Mouse (Mus musculus): ENCODE results near the gene Bst2. TPM values are rescaled to one million over a fixed set of nuclear protein-coding genes. Genes with fewer than 3 reads are reported as not detected.
"Not testable (repeated sequence)": the region's sequence is repeated elsewhere in the genome, so short reads cannot be mapped to it uniquely, and the experiment has no call there.

Bst2 gene
- polyA plus RNA-seq, 1 experiment from 2014 or later = 27.0 TPM

DNA sequence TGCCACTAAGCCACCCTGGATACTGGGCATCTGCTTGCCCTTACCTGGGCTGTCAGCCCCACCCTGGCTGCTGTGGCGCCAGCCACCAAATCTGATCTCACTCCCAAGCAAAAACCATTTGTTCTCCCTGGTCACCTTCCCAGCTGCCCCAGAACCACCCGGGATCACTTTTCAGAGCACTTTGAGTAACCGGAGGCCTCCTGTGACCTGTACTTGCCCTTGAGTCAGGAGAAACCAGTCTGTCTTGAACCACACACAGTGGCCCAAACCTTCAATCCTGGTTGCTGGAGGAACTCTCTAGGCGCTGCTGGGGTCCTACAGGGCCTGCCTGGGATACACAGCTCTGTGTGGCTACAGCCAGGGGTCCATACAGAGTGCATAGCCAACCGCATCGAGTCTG is 15.5 kb upstream of the Bst2 start:
- no peak for ATAC-seq (ENCODE audit: low read depth)
- Histone ChIP-seq H3K9me3 (replicated peaks; ENCODE audit: control insufficient read depth, low read length) (no peaks in the 10 kb centered on the region), H3K9ac (ENCODE audit: low read depth, low read length) (no peak overlapping the region), H3K4me3 (ENCODE audit: low read depth, low read length) (no peak overlapping the region), H3K36me3 (ENCODE audit: control insufficient read depth, insufficient read depth) (no peaks in the 10 kb centered on the region), H3K27ac (ENCODE audit: low read length) (no peak overlapping the region), H3K27me3 (ENCODE audit: control insufficient read depth, insufficient read depth, low read depth, low read length) (peaks cover 6% of the 10 kb centered on the region), H3K4me1 (ENCODE audit: control insufficient read depth, low read depth, low read length) (peaks cover 4% of the 10 kb centered on the region; the same call in 1 of the 2 replicates), H3K4me2 (ENCODE audit: low read depth, low read length) (no peak overlapping the region)
- 63% methylated on average over 6 of the region's 6 CpGs for WGBS (ENCODE audit: insufficient replicate concordance)

GRCm38 (mm10) chr8:71550754-71551153 is 13.5 kb upstream of the Bst2 start:
- no peak for ATAC-seq (ENCODE audit: low read depth)
- 69% methylated on average over 7 of the region's 7 CpGs for WGBS (ENCODE audit: insufficient replicate concordance)

DNA sequence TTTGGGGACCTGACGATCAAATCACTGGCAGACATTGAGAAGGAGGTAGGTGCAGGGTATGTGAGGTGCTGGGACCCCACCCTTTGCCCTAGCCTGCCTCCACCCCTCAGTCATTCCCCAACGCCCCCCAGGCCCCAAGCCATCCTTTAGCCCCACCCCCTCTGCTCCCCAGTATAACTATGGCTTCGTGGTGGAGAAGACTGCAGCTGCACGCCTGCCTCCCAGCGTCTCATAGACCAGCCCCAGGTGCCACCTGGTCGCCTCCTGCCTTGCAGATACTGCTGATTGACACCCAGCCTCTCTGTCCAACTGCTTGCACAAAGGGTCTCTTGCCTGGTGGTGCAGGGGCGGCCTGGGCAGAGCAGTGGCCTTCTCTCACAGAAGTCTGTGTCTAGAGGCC is 10.3 kb upstream of the Bst2 start:
- Histone ChIP-seq H3K27ac (ENCODE audit: low read length) (no peak overlapping the region), H3K4me1 (ENCODE audit: control insufficient read depth, low read depth, low read length) (peaks cover 8% of the 10 kb centered on the region), H3K36me3 (ENCODE audit: control insufficient read depth, insufficient read depth) (no peaks in the 10 kb centered on the region), H3K4me2 (ENCODE audit: low read depth, low read length) (no peak overlapping the region), H3K9ac (ENCODE audit: low read depth, low read length) (no peak overlapping the region), H3K9me3 (replicated peaks; ENCODE audit: control insufficient read depth, low read length) (no peaks in the 10 kb centered on the region), H3K4me3 (ENCODE audit: low read depth, low read length) (no peak overlapping the region), H3K27me3 (ENCODE audit: control insufficient read depth, insufficient read depth, low read depth, low read length) (no peaks in the 10 kb centered on the region)
- no peak for ATAC-seq (ENCODE audit: low read depth)
- WGBS (ENCODE audit: insufficient replicate concordance) = 71% methylated on average over 7 of the region's 7 CpGs

More at GRCm38 (mm10) chr8:71550754-71551153, 13.5 kb upstream of the Bst2 start:
- Histone ChIP-seq H3K36me3 (ENCODE audit: control insufficient read depth, insufficient read depth) (no peaks in the 10 kb centered on the region), H3K4me3 (ENCODE audit: low read depth, low read length) (no peak overlapping the region), H3K27ac (ENCODE audit: low read length) (no peak overlapping the region), H3K27me3 (ENCODE audit: control insufficient read depth, insufficient read depth, low read depth, low read length) (no peaks in the 10 kb centered on the region), H3K9me3 (replicated peaks; ENCODE audit: control insufficient read depth, low read length) (no peaks in the 10 kb centered on the region), H3K9ac (ENCODE audit: low read depth, low read length) (no peak overlapping the region), H3K4me2 (ENCODE audit: low read depth, low read length) (no peak overlapping the region), H3K4me1 (ENCODE audit: control insufficient read depth, low read depth, low read length) (peaks cover 4% of the 10 kb centered on the region; the same call in 1 of the 2 replicates)

DNA sequence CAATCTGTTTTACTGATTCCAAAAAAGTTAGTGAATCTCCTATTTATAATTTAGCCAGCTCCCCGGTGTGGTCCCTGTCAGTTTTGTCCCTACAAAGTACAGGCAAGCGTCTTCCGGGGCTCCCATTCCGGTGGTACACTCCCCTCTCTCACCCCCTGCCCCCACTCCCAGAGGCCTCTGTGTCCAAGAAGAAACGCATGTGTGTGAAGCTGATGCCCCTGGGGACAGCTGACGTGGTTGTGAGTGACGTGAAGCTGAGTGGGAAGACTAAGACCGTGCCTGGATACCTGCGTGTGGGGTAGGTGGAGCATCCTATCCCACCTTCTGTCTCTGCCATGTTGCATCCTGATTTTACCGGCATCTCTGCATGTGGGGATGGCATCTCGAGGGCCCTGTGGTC is 7.8 kb upstream of the Bst2 start:
- no peak overlapping the region for H3K4me3 ChIP-seq (ENCODE audit: low read depth, low read length)
- 80% methylated on average over 11 of the region's 11 CpGs for WGBS (ENCODE audit: insufficient replicate concordance)
- no peak overlapping the region for H3K27ac ChIP-seq (ENCODE audit: low read length)
- H3K9ac ChIP-seq (ENCODE audit: low read depth, low read length) = no peak overlapping the region
- no peaks in the 10 kb centered on the region for H3K27me3 ChIP-seq (ENCODE audit: control insufficient read depth, insufficient read depth, low read depth, low read length)
- no peaks in the 10 kb centered on the region for H3K9me3 ChIP-seq (replicated peaks; ENCODE audit: control insufficient read depth, low read length)
- no peak for ATAC-seq (ENCODE audit: low read depth)
- H3K4me2 ChIP-seq (ENCODE audit: low read depth, low read length) = no peak overlapping the region
- H3K36me3 ChIP-seq (ENCODE audit: control insufficient read depth, insufficient read depth) = no peaks in the 10 kb centered on the region
- H3K4me1 ChIP-seq (ENCODE audit: control insufficient read depth, low read depth, low read length) = peaks cover 8% of the 10 kb centered on the region

- WGBS (ENCODE audit: insufficient replicate concordance) = 77% methylated on average over 9 of the region's 9 CpGs
Observed at GRCm38 (mm10) chr8:71543755-71544154, 6.5 kb upstream of the Bst2 start.

GRCm38 (mm10) chr8:71542632-71543343 is 5.5 kb upstream of the Bst2 start, which contains the start of gene Mvb12a:
Mvb12a (plus strand) TSS chr8:71542922.
- H3K36me3 ChIP-seq (ENCODE audit: control insufficient read depth, insufficient read depth) = no peaks in the 10 kb centered on the region
- H3K27me3 ChIP-seq (ENCODE audit: control insufficient read depth, insufficient read depth, low read depth, low read length) = no peaks in the 10 kb centered on the region
- H3K4me1 ChIP-seq (ENCODE audit: control insufficient read depth, low read depth, low read length) = peaks cover 14% of the 10 kb centered on the region
- peak within 1 kb of the TSS; percentile 64 for H3K9ac ChIP-seq (ENCODE audit: low read depth, low read length)
- peak within 1 kb of the TSS; percentile 73 for H3K4me3 ChIP-seq (ENCODE audit: low read depth, low read length)
- peak within 1 kb of the TSS; percentile 89 for H3K4me2 ChIP-seq (ENCODE audit: low read depth, low read length)
- no peaks in the 10 kb centered on the region for H3K9me3 ChIP-seq (replicated peaks; ENCODE audit: control insufficient read depth, low read length)
- WGBS (ENCODE audit: insufficient replicate concordance) = under 1% methylated on average over 52 of the region's 55 CpGs
- H3K27ac ChIP-seq (ENCODE audit: low read length) = peak within 1 kb of the TSS; percentile 66
- peak; percentile 95 for ATAC-seq (ENCODE audit: low read depth)

More at GRCm38 (mm10) chr8:71543755-71544154, 6.5 kb upstream of the Bst2 start:
- Histone ChIP-seq H3K4me2 (ENCODE audit: low read depth, low read length) (peak overlapping the region; percentile 89), H3K27ac (ENCODE audit: low read length) (no peak overlapping the region), H3K27me3 (ENCODE audit: control insufficient read depth, insufficient read depth, low read depth, low read length) (no peaks in the 10 kb centered on the region), H3K9ac (ENCODE audit: low read depth, low read length) (no peak overlapping the region; the same call in 1 of the 2 replicates), H3K4me1 (ENCODE audit: control insufficient read depth, low read depth, low read length) (peaks cover 8% of the 10 kb centered on the region), H3K4me3 (ENCODE audit: low read depth, low read length) (no peak overlapping the region; the same call in 1 of the 2 replicates), H3K9me3 (replicated peaks; ENCODE audit: control insufficient read depth, low read length) (no peaks in the 10 kb centered on the region), H3K36me3 (ENCODE audit: control insufficient read depth, insufficient read depth) (no peaks in the 10 kb centered on the region)
- ATAC-seq (ENCODE audit: low read depth) = no peak

DNA sequence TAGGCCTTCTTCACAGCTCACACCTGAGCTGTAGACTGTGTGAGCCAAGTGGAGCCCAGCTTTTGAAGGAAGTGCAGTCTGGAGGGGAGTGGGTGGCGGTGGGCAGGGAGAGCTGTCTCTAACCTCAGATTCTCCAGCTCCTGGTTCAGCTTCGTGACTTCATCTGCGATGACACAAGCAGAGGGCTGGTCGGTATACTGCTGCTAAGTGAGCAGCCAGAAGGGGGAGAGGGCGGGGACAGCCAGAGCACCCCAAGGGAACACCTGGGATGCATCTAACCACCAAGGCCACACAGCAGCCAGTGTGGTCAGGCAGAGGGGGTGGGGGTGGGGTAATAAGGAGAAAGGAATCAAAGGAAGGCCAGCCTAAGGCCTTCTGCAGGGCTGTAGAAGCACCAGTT is 1.6 kb downstream of the Bst2 start:
- no peaks in the 10 kb centered on the region for H3K36me3 ChIP-seq (ENCODE audit: control insufficient read depth, insufficient read depth)
- no peak overlapping the region for H3K9ac ChIP-seq (ENCODE audit: low read depth, low read length)
- H3K4me2 ChIP-seq (ENCODE audit: low read depth, low read length) = no peak overlapping the region
- H3K9me3 ChIP-seq (replicated peaks; ENCODE audit: control insufficient read depth, low read length) = no peaks in the 10 kb centered on the region
- no peak for ATAC-seq (ENCODE audit: low read depth)
- 55% methylated on average over 5 of the region's 5 CpGs for WGBS (ENCODE audit: insufficient replicate concordance)
- no peaks in the 10 kb centered on the region for H3K27me3 ChIP-seq (ENCODE audit: control insufficient read depth, insufficient read depth, low read depth, low read length)
- H3K4me3 ChIP-seq (ENCODE audit: low read depth, low read length) = no peak overlapping the region
- peaks cover 15% of the 10 kb centered on the region for H3K4me1 ChIP-seq (ENCODE audit: control insufficient read depth, low read depth, low read length)
- H3K27ac ChIP-seq (ENCODE audit: low read length) = no peak overlapping the region

GRCm38 (mm10) chr8:71534263-71534810 is 2.9 kb downstream of the Bst2 start:
- no peak for ATAC-seq (ENCODE audit: low read depth)
- H3K4me2 ChIP-seq (ENCODE audit: low read depth, low read length) = no peak overlapping the region
- H3K9ac ChIP-seq (ENCODE audit: low read depth, low read length) = no peak overlapping the region
- no peaks in the 10 kb centered on the region for H3K27me3 ChIP-seq (ENCODE audit: control insufficient read depth, insufficient read depth, low read depth, low read length)
- 38% methylated on average over 3 of the region's 3 CpGs for WGBS (ENCODE audit: insufficient replicate concordance)
- H3K9me3 ChIP-seq (replicated peaks; ENCODE audit: control insufficient read depth, low read length) = no peaks in the 10 kb centered on the region
- H3K27ac ChIP-seq (ENCODE audit: low read length) = no peak overlapping the region
- H3K4me1 ChIP-seq (ENCODE audit: control insufficient read depth, low read depth, low read length) = peaks cover 15% of the 10 kb centered on the region
- no peaks in the 10 kb centered on the region for H3K36me3 ChIP-seq (ENCODE audit: control insufficient read depth, insufficient read depth)
- H3K4me3 ChIP-seq (ENCODE audit: low read depth, low read length) = no peak overlapping the region

DNA sequence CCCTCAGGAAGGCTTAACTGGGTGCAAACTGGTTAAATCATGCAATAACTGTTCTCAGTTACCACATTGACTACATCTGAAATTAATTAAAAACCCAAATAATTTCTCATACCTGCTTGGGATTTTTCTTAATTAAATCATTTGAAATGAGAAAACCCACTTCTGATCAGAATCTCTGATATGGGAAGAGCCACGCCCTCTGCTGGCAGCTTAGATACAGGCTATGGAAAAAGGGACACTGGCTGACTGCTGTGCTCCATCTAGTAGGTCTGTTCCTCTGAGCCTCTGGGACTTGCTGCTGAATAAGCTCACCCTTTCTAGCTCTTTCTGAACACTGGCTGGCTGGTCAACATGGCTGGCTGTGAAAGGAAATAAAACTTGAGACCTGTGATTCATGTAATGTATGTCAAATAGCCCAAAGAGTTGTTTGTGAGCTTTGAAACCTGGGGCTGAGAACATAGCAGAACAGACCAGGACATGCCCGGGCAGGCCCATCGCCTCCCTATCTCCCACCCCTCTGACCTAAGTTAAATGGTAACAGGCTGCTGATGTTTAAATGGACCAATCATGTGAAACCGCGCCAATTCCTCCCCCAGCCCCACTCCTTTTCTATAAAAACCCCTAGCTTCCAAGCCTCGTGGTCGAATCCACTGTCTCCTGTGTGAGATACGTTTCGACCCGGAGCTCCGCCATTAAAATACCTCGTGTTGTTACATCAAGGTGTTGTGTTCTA is 6.4 kb downstream of the Bst2 start:
- 63% methylated on average over 5 of the region's 12 CpGs for WGBS (ENCODE audit: insufficient replicate concordance)
- not testable (repeated sequence) for ATAC-seq (ENCODE audit: low read depth); H3K4me2 ChIP-seq (ENCODE audit: low read depth, low read length)

More for the DNA sequence above, 6.4 kb downstream of the Bst2 start:
- H3K27ac ChIP-seq (ENCODE audit: low read length); H3K9me3 ChIP-seq (replicated peaks; ENCODE audit: control insufficient read depth, low read length); H3K36me3 ChIP-seq (ENCODE audit: control insufficient read depth, insufficient read depth); H3K4me3 ChIP-seq (ENCODE audit: low read depth, low read length); H3K9ac ChIP-seq (ENCODE audit: low read depth, low read length); H3K27me3 ChIP-seq (ENCODE audit: control insufficient read depth, insufficient read depth, low read depth, low read length); H3K4me1 ChIP-seq (ENCODE audit: control insufficient read depth, low read depth, low read length): not testable (repeated sequence)
